Mouse (Mus musculus): Measurements from ENCODE around the gene Repin1. TPM values are rescaled to one million over a fixed set of nuclear protein-coding genes. Genes with fewer than 3 reads are reported as not detected.

Gene Repin1
- polyA plus RNA-seq, 1 experiment from 2014 or later: 21.0 TPM

DNA sequence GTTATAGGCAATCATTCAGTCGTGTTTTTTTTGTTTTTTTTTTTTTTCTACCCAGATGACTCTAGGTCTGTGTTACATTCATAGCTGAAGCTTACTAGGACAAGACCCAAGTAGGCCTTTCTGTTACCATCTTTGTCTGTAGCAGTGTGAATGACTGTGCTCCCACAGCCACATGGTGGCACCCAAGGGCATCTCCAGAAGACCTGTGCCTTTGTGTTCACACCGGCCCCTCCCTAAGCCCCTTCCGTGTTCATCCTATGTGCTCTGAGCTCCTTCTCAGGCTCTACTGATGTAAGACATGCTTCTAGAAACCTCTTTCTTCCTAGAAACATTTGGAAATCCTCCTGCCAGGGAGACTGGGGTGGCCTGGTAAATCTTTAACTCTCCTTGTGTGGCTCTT lies 53.3 kb downstream of the Repin1 start, which contains the start of gene Gimap8:
Gimap8 (plus strand) TSS at position 240 of the 400 bp plus-strand sequence.
- Histone ChIP-seq H3K4me3 (no peak within 1 kb of the TSS), H3K27ac (no peak within 1 kb of the TSS), H3K9me3 (no peaks in the 10 kb centered on the region), H3K36me3 (no peaks in the 10 kb centered on the region), H3K4me1 (no peaks in the 10 kb centered on the region), H3K9ac (no peak within 1 kb of the TSS), H3K27me3 (no peaks in the 10 kb centered on the region), H3K4me2 (no peak within 1 kb of the TSS)
- ATAC-seq (ENCODE audit: insufficient number of reproducible peaks, low FRiP score, low TSS enrichment, low read depth): no peak
- 46% methylated on average over 3 of the region's 3 CpGs for WGBS

DNA sequence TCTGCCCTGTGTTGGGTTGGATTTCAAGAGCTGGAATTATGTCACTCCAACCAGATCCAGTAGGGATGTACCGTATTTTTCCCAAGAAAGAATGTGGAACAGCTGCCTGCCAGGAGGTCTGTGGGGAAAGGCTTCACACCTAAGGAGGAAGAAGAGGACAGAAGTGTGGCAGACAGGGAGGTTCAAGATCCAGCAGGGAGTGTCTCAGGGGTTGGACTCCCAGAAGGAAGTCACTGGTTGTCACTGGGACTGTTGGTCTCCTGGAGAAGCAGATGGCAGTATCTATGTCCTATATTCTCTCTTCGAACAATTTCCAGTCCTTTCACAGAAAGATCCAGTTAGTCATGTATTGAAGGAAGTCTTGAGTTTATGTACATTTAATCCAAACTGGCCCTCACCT lies 53.9 kb downstream of the Repin1 start:
- Histone ChIP-seq H3K4me3 (no peak overlapping the region), H3K9ac (no peak overlapping the region), H3K27ac (no peak overlapping the region), H3K36me3 (no peaks in the 10 kb centered on the region), H3K4me1 (no peaks in the 10 kb centered on the region), H3K9me3 (no peaks in the 10 kb centered on the region), H3K4me2 (no peak overlapping the region), H3K27me3 (no peaks in the 10 kb centered on the region)
- ATAC-seq (ENCODE audit: insufficient number of reproducible peaks, low FRiP score, low TSS enrichment, low read depth): no peak
- WGBS: 78% methylated on average over 2 of the region's 2 CpGs

Other genes with a start within 250 kb of the Repin1 start
- 17.5 and 20.8 TPM in 2 replicates for gene Krba1, start 198.3 kb upstream of the Repin1 start, polyA plus RNA-seq (2015; fragmentation: Nextera tagmentation; extraction: Ambion mirVana)
- gene Zfp467, start 148.1 kb upstream of the Repin1 start, polyA plus RNA-seq (2015; fragmentation: Nextera tagmentation; extraction: Ambion mirVana): 23.6 and 25.4 TPM in 2 replicates
- 0.25 and 0.31 TPM in 2 replicates for gene Sspo, start 145.7 kb upstream of the Repin1 start, polyA plus RNA-seq (2015; fragmentation: Nextera tagmentation; extraction: Ambion mirVana)
- 12.2 and 13.7 TPM in 2 replicates for gene Atp6v0e2, start 56.3 kb upstream of the Repin1 start, polyA plus RNA-seq (2015; fragmentation: Nextera tagmentation; extraction: Ambion mirVana)
- gene Lrrc61, start 39.1 kb upstream of the Repin1 start, polyA plus RNA-seq (2015; fragmentation: Nextera tagmentation; extraction: Ambion mirVana): 9.9 and 10.8 TPM in 2 replicates
- 24.8 and 30.5 TPM in 2 replicates for gene Rarres2, start 21.1 kb upstream of the Repin1 start, polyA plus RNA-seq (2015; fragmentation: Nextera tagmentation; extraction: Ambion mirVana)
- not detected in 2 replicates for gene Gm45021, start 4.3 kb upstream of the Repin1 start, polyA plus RNA-seq (2015; fragmentation: Nextera tagmentation; extraction: Ambion mirVana)
- 0.79 and 1.1 TPM in 2 replicates for gene Gm44965, start 58 bp downstream of the Repin1 start, polyA plus RNA-seq (2015; fragmentation: Nextera tagmentation; extraction: Ambion mirVana)
- gene Zfp775, start 8.2 kb downstream of the Repin1 start, polyA plus RNA-seq (2015; fragmentation: Nextera tagmentation; extraction: Ambion mirVana): 5.1 and 5.4 TPM in 2 replicates
- 0.99 and 1.2 TPM in 2 replicates for gene AI854703, start 32.9 kb downstream of the Repin1 start, polyA plus RNA-seq (2015; fragmentation: Nextera tagmentation; extraction: Ambion mirVana)
- gene Gimap8, start 53.4 kb downstream of the Repin1 start, polyA plus RNA-seq (2015; fragmentation: Nextera tagmentation; extraction: Ambion mirVana): 1.4 and 1.5 TPM in 2 replicates
- gene Gimap9, start 82.2 kb downstream of the Repin1 start, polyA plus RNA-seq (2015; fragmentation: Nextera tagmentation; extraction: Ambion mirVana): 6.9 and 7.5 TPM in 2 replicates
- 17.5 and 20.6 TPM in 2 replicates for gene Gimap4, start 90.7 kb downstream of the Repin1 start, polyA plus RNA-seq (2015; fragmentation: Nextera tagmentation; extraction: Ambion mirVana)
- gene Gimap6, start 114.3 kb downstream of the Repin1 start, polyA plus RNA-seq (2015; fragmentation: Nextera tagmentation; extraction: Ambion mirVana): 22.4 and 26.0 TPM in 2 replicates
- gene Gm28053, start 124.7 kb downstream of the Repin1 start, polyA plus RNA-seq (2015; fragmentation: Nextera tagmentation; extraction: Ambion mirVana): 1.6 and 2.4 TPM in 2 replicates
- gene Gimap7, start 124.7 kb downstream of the Repin1 start, polyA plus RNA-seq (2015; fragmentation: Nextera tagmentation; extraction: Ambion mirVana): not detected in 2 replicates
- gene Gimap1, start 145.2 kb downstream of the Repin1 start, polyA plus RNA-seq (2015; fragmentation: Nextera tagmentation; extraction: Ambion mirVana): 13.5 and 15.4 TPM in 2 replicates
- 5.6 and 5.7 TPM in 2 replicates for gene Gimap5, start 152.3 kb downstream of the Repin1 start, polyA plus RNA-seq (2015; fragmentation: Nextera tagmentation; extraction: Ambion mirVana)
- not detected in 2 replicates for gene Gimap3, start 177.0 kb downstream of the Repin1 start, polyA plus RNA-seq (2015; fragmentation: Nextera tagmentation; extraction: Ambion mirVana)
- 54.3 and 63.4 TPM in 2 replicates for gene Tmem176a, start 247.0 kb downstream of the Repin1 start, polyA plus RNA-seq (2015; fragmentation: Nextera tagmentation; extraction: Ambion mirVana)
- gene Tmem176b, start 247.6 kb downstream of the Repin1 start, polyA plus RNA-seq (2015; fragmentation: Nextera tagmentation; extraction: Ambion mirVana): 230 and 235 TPM in 2 replicates

All from limb, embryonic 15.5 days (tissue).